Mouse (Mus musculus): ENCODE measurements at regions not wholly inside any gene's neighbourhood (a gene's known extent, or its start where the extent isn't known, plus 50 kb on each side); places are given as distances from the start of the nearest gene placed in this dataset.
A peak's percentile ranks its signal among the peaks of the same experiment; 100 is the strongest.

DNA sequence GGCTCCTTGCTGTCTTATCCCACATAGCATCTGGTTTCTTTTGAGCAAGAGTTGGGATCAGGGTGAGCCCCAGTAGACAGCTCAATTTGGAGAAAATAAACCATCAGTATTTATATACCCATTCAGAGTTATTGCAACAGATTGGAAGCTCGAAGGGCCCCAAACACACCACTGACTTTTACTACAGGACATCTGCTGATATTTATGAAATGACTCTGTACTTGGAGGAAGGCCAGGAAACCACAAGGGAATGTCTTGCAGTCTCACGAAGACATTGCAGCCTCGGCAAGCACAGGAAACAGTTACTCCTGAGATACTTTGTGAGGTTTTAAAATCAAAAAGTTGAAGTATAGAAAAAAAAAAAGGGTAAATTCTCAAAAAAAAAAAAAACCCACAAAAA, 375.1 kb upstream of the 4931408C20Rik start:
- Histone ChIP-seq H3K4me3 (ENCODE audit: low read depth, low read length) (no peak overlapping the region), H3K36me3 (ENCODE audit: insufficient read depth, low read length) (no peaks in the 10 kb centered on the region), H3K4me2 (ENCODE audit: low read depth, low read length, poor library complexity, severe bottlenecking) (no peak overlapping the region), H3K9me3 (ENCODE audit: low read length) (no peaks in the 10 kb centered on the region), H3K27ac (ENCODE audit: low read depth, low read length) (no peak overlapping the region), H3K9ac (replicated peaks; ENCODE audit: low read length, poor library complexity, severe bottlenecking) (no peak overlapping the region), H3K27me3 (ENCODE audit: insufficient read depth, low read length) (no peaks in the 10 kb centered on the region), H3K4me1 (ENCODE audit: insufficient read depth, low read length) (no peaks in the 10 kb centered on the region)
- no peak for ATAC-seq (ENCODE audit: low FRiP score)
- 77% methylated on average over 3 of the region's 3 CpGs for WGBS
- DNase-seq (ENCODE audit: low spot score) = peak; percentile 14
- no peak for TF ChIP-seq CTCF (IDR thresholded peaks at IDR 0.05)

Measured in midbrain, postnatal 0 days (tissue).